Mouse (Mus musculus): ENCODE measurements around the gene Snrpa. TPM values are rescaled to one million over a fixed set of nuclear protein-coding genes. Genes with fewer than 3 reads are reported as not detected.

The Snrpa gene
- 54.4 and 60.6 TPM in 2 replicates for polyA plus RNA-seq (2015; fragmentation: Nextera tagmentation; extraction: Ambion mirVana)

DNA sequence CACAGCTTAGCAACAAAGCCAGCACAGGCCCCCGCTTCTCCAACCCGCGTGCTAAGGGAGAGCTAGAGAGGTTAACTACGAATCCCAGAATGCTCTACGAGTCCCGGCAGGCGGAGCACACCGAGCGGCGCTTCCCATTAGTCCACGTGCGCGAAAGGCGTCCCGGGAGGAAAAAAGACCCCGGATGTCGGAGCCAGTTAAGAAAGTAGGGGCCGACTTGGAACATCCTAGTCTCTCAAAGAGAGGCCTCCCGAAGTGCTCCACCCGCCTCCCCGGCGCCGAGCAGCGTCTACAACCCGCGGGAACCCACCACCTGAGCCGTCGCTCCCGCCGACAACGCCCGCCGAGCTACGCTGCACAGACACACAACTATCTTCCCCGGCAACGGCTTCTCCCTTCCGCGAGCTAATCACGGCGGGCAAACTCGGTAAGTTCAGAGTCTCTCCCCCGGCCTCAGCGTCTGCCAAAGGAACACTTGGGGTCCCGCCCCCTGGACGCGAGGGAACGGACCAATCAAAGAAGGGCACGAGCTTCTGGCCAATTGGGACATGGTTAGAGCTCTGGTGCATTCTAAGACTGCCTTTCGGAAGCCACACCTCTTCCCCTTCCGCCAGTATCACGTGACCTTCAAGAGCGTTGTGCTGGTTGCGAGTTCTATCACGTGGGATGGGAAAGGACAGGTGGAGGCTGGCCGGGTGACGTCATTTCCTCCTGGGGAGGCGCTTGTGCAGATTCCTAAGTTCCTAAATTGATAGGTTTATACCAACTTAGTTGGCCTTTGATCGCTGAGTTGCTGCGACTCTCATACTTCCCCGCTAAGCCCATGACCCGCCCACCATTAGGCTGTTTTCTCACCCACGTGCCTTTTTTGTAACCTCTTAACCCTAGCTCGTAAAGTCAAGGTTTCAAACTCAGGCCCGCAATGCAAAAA lies at the start of gene Snrpa, which contains the start of gene BC024978:
Gene Snrpa, minus strand, starts transcription at position 591 of the 931 bp plus-strand sequence.
Gene BC024978, plus strand, starts transcription at position 101 of the 931 bp plus-strand sequence.

DNA sequence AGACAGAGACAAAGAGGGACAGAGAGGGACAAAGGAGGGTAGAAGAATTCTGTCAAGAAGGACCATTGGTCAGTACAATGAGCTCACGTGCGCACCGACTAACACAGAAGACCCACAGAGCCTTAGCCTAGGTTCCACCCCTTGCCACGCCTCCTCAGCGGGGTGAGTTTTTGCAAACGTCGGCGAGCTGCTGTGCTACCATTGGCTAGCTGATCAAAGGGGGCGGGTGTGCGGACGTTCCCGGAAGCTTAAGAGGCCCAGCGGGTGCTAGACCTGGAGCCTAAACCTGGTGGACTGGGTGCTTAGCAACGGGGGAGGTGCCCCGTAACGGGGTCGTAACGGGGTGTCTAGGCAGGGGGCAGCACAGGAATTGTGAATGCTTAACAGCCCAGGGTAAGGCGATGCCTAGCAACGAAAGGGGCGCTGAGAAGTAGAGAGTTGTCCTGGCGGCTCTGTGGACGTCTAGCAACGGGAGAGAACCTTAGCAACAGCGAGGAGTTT lies 36.8 kb upstream of the Snrpa start, which contains the start of gene Coq8b:
Gene Coq8b, plus strand, starts transcription at position 243 of the 501 bp plus-strand sequence.

DNA sequence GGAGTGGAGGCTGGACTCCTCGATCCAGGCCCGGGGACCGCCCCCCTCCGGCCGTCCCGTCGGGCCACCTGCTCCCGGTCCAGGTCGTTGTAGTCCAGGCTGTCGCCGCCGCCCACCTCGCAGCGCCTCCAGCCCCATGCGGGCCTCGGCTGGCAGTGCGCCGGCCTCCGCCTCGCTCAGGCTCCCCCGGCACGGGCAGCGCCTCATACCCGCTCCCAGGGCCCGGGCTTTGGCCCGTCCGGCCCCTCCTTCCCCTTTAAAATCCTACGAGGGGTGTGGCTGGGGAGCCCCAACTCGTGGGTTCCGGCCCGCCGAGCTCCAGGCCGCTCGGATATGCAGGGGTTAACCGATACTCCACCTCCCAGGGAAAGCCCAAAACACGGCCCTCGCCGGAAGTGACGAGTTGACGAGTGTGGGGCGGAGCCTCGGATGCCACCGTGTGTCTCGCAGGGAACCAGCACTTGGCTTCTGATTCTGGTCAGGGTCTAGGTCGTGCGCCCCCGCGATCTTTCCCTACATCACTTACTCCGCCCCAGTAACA lies 32.3 kb upstream of the Snrpa start, which contains the start of gene Itpkc:
Gene Itpkc, minus strand, starts transcription at position 381 of the 541 bp plus-strand sequence.

DNA sequence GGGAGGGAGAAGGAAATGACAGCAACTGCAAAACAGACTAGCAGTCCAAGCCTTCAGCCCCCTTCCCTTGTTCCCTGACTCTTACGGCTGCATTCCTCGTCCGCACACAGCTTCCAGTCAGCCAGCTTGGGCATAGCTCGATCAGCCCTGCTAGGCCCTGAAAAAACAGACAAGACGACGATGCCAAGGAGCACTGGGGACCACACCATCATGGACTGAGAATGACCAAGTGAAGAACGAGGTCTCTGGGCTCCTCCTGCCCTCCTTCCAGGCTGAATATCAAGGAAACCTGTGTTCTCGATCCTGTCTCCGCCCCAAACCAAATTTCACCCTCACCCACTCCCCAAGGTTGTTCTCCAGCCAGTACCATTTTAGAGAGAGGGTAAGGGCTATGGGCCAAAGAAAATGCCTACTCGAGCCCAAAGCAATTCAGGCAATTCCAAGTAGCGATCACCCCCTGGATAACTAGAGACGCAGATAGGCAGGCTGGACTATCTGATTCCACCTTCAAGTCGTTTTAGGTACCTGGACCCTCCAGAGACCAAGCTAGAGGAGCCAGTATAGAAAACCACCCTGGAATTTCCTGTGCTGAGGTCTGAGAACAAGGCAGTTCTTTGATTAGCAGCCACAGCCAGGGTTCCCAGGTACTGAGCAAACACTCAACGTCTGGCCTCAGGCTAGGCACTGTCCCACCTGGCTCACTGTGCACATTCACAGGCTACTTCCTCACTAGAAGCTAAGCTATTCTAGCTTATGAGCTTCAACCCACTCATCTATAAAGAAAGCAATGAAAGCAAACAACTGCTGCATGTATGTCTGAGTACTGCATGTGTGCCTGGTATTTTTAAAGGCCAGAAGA lies 15.0 kb downstream of the Snrpa start, which contains the start of the genes Gm21983 and Mia:
Gene Gm21983, minus strand, starts transcription at position 250 of the 859 bp plus-strand sequence.
Gene Mia, minus strand, starts transcription at position 321 of the 859 bp plus-strand sequence.

DNA sequence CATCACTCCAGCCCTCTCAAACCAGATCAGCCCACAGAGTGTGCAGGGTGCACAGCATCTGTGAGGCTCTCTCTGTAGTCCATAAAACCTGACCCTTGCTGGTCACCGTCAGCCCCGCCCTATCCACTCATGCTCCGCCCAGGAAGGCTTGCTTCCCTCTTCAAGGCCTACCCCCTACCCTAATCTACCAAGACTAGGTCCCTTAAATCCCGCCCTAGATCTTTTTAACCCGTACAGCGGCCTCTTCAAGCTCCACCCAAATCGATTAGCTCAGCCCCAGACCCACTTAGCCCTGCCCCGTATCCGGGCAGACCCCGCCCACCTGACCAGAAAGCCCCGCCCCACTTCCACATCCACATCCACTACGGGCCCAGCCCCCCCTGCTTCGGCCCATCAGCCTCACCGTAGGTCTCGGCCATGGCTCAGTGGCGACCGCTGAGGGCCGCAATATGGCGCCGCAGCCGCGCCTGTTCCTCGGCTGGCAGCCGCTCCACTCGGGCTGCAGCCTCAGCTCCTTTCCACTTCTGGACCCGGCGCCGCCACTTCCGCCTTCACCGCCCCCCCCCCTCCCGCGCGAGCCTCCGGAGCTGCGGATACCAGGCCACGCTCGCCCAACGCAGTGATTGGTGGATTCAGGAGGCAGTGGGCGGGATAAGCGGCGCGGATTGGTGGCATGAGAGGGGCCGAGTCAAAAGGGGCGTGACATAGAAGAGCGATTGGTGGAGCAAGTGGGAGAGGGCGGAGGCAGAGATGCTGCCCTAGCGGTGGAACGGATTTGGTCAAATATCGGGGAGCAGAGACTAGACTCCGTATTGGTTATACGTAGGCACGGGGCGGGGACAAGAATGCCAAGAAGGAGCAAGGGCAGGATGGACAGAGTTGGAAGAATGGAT lies 17.5 kb downstream of the Snrpa start, which contains the start of gene Rab4b:
Gene Rab4b, minus strand, starts transcription at position 573 of the 893 bp plus-strand sequence.

DNA sequence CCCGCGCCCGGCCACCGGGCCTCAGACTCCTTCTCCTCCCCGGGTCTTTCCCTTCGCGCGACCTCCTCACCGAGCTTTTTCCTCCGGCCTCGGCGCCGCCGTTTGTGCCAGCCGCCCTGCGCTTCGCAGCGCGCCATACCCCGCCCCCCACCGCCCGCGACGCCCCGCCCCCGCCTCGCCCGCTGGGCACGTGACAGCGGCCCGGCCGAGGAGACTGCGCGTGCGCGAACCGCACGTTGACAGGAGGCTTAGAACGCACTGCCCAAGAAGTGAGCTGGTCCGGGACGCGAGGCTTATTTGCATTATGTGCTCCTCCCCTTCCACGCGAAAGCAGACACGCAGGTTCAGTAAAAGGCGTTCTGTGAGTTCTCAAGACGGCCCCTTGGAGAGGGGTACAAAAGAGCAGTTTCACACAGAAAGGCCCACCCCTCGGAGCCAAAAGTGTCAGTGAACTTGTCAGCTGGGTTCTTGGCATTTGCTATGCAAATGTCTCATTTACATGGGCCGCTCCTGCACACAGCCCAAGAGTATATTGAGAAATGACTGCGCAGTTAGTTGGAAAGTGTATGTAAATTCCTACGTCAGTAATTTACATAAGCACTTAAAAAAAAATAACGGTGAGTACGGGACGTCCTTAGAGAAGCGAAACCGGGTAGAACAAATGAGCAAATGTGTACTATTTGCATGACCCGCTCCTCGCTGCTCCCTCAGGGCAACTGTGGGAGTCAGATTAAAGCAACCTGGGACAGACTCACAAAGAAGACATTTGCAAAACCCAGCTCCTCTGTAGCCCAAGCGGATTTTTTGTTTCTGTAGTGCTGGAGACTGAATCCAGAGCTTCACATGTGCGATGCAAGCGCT lies 29.2 kb downstream of the Snrpa start, which contains the start of gene Egln2:
Gene Egln2, minus strand, starts transcription at position 189 of the 861 bp plus-strand sequence.

DNA sequence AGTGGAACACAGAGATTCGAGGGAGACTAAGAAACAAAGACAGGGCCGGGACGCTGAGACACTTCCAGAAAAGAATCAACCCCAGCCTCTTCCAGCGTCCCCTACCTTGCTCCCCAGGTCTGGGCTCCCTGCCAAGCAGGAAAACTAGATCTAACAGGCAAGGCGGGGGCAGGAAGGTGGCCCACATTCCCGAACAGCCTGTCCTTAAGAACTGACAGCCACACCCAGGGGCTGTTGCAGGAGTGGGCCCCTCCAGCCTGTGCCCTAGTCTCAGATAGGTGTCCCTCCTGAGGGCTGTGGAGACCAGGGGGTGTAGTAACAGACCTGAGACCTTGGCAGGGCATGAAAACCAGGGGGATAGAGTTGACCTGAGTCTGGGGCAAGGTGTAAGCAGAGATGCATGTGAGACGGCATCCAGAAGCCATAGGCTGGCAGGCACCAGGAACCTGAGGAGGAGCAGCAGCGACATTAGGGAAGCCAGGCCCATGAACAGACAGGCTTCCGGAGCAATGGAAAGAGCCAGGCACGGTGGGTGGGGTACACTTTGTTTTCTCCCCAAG lies 42.8 kb downstream of the Snrpa start, which contains the start of gene Cyp2t4:
Gene Cyp2t4, plus strand, starts transcription at position 510 of the 560 bp plus-strand sequence.

MicroRNAs encoded within 50 kb of the gene (microRNA counts, 519-probe panel; counts per million panel counts)
- 296 counts per million, percentile 58 among the panel's probes with 10 or more counts for microRNA mmu-miR-1191

Small RNAs within 50 kb of the gene (microRNA-seq; reads per million reads assigned to microRNA genes)
- gene Mir1191 = 0.30 to 1.7 reads per million in 2 experiments
- gene Mir3101 = 0.10 to 0.21 reads per million in 2 experiments

Other genes with a start within 250 kb of the Snrpa start
- gene Cyp2a12, start 167.2 kb downstream of the Snrpa start, polyA plus RNA-seq (2015; fragmentation: Nextera tagmentation; extraction: Ambion mirVana) = not detected in 2 replicates
- gene Cyp2f2, start 76.4 kb downstream of the Snrpa start, polyA plus RNA-seq (2015; fragmentation: Nextera tagmentation; extraction: Ambion mirVana) = 0.08 and 1.1 TPM in 2 replicates
- 0.07 TPM in 1 of 2 replicates, not detected in the other for gene Cyp2t4, start 42.6 kb downstream of the Snrpa start, polyA plus RNA-seq (2015; fragmentation: Nextera tagmentation; extraction: Ambion mirVana)
- gene Egln2, start 29.5 kb downstream of the Snrpa start, polyA plus RNA-seq (2015; fragmentation: Nextera tagmentation; extraction: Ambion mirVana) = 58.2 and 63.0 TPM in 2 replicates
- gene Rab4b, start 17.4 kb downstream of the Snrpa start, polyA plus RNA-seq (2015; fragmentation: Nextera tagmentation; extraction: Ambion mirVana) = 34.9 and 42.4 TPM in 2 replicates
- gene Gm21983, start 15.2 kb downstream of the Snrpa start, polyA plus RNA-seq (2015; fragmentation: Nextera tagmentation; extraction: Ambion mirVana) = not detected in 2 replicates
- gene Mia, start 15.1 kb downstream of the Snrpa start, polyA plus RNA-seq (2015; fragmentation: Nextera tagmentation; extraction: Ambion mirVana) = 0.77 and 3.3 TPM in 2 replicates
- gene BC024978, start 490 bp downstream of the Snrpa start, polyA plus RNA-seq (2015; fragmentation: Nextera tagmentation; extraction: Ambion mirVana) = 1.6 and 1.7 TPM in 2 replicates
- 2.1 and 2.9 TPM in 2 replicates for gene Itpkc, start 32.4 kb upstream of the Snrpa start, polyA plus RNA-seq (2015; fragmentation: Nextera tagmentation; extraction: Ambion mirVana)
- gene Coq8b, start 36.8 kb upstream of the Snrpa start, polyA plus RNA-seq (2015; fragmentation: Nextera tagmentation; extraction: Ambion mirVana) = 6.1 and 8.7 TPM in 2 replicates
- gene Numbl, start 62.2 kb upstream of the Snrpa start, polyA plus RNA-seq (2015; fragmentation: Nextera tagmentation; extraction: Ambion mirVana) = 16.8 and 20.3 TPM in 2 replicates
- 32.9 and 37.2 TPM in 2 replicates for gene Ltbp4, start 141.4 kb upstream of the Snrpa start, polyA plus RNA-seq (2015; fragmentation: Nextera tagmentation; extraction: Ambion mirVana)
- gene Shkbp1, start 159.7 kb upstream of the Snrpa start, polyA plus RNA-seq (2015; fragmentation: Nextera tagmentation; extraction: Ambion mirVana) = 5.5 and 9.9 TPM in 2 replicates
- gene Gm20479, start 161.1 kb upstream of the Snrpa start, polyA plus RNA-seq (2015; fragmentation: Nextera tagmentation; extraction: Ambion mirVana) = 0.38 and 0.88 TPM in 2 replicates

Measured in skeletal muscle tissue, postnatal 0 days (tissue).